Mouse (Mus musculus): ENCODE measurements around the gene Stx12. TPM values are rescaled to one million over a fixed set of nuclear protein-coding genes. Genes with fewer than 3 reads are reported as not detected.
"Not testable (repeated sequence)": the region's sequence is repeated elsewhere in the genome, so short reads cannot be mapped to it uniquely, and the experiment has no call there.

Gene Stx12
- polyA plus RNA-seq, 1 experiment from 2014 or later, result 171 TPM

DNA sequence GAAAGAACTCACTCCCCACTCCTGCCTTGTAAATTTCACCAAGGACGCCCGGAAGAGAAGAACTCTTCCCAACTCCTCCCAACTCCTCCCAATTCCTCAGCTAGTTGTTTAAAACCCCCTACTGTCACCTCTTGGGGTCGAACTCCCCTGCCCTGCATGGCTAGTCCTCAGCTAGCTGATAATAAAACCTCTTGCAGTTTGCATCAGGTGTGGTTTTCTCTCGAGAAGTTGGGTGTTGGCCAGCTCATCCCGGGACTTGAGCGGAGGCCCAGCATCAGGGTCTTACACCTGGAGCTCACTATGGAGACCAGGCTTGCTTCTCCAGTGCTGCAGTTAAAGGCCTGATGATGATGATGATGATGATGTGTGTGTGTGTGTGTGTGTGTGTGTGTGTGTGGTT, 34.2 kb upstream of the Stx12 start:
- peaks cover 19% of the 10 kb centered on the region for H3K36me3 ChIP-seq (ENCODE audit: control insufficient read depth, insufficient read depth, low read length)

DNA sequence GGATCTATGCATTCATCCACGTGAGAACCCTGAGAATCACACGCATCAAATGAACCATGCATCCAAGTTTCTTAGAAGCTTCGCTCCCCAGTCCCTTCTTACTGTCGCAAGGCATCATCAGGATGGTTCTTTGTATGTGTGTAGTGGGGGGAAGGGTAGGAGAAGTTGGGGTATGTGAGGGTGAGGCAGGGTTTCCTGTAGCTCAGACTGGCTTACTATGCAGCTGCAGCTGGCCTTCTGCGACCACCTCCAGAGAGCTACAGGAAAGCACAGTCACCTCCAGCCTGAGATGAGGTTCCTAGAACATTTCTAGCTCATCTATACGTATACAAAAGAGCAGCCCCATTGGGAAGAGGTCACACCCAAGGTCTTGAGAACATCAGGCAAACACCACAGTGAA, 27.8 kb upstream of the Stx12 start:
- Histone ChIP-seq H3K4me2 (ENCODE audit: low read depth, low read length) (no peak overlapping the region), H3K27ac (ENCODE audit: low read depth, low read length) (no peak overlapping the region), H3K9ac (replicated peaks; ENCODE audit: low read depth, low read length) (no peak overlapping the region), H3K36me3 (ENCODE audit: control insufficient read depth, insufficient read depth, low read length) (peaks cover 47% of the 10 kb centered on the region), H3K9me3 (ENCODE audit: control insufficient read depth, low read length) (no peaks in the 10 kb centered on the region), H3K27me3 (ENCODE audit: control insufficient read depth, insufficient read depth, low read length) (no peaks in the 10 kb centered on the region), H3K4me1 (ENCODE audit: control insufficient read depth, insufficient read depth, low read length) (no peaks in the 10 kb centered on the region), H3K4me3 (ENCODE audit: low read depth, low read length) (no peak overlapping the region)
- ATAC-seq (ENCODE audit: low read depth), result no peak
- WGBS, result 94% methylated on average over 6 of the region's 6 CpGs

More for the DNA sequence above, 34.2 kb upstream of the Stx12 start:
- H3K9ac ChIP-seq (replicated peaks; ENCODE audit: low read depth, low read length); H3K4me1 ChIP-seq (ENCODE audit: control insufficient read depth, insufficient read depth, low read length); H3K27ac ChIP-seq (ENCODE audit: low read depth, low read length); ATAC-seq (ENCODE audit: low read depth); H3K27me3 ChIP-seq (ENCODE audit: control insufficient read depth, insufficient read depth, low read length); H3K4me2 ChIP-seq (ENCODE audit: low read depth, low read length); H3K9me3 ChIP-seq (ENCODE audit: control insufficient read depth, low read length); H3K4me3 ChIP-seq (ENCODE audit: low read depth, low read length): not testable (repeated sequence)
- WGBS, result 82% methylated on average over 6 of the region's 6 CpGs

DNA sequence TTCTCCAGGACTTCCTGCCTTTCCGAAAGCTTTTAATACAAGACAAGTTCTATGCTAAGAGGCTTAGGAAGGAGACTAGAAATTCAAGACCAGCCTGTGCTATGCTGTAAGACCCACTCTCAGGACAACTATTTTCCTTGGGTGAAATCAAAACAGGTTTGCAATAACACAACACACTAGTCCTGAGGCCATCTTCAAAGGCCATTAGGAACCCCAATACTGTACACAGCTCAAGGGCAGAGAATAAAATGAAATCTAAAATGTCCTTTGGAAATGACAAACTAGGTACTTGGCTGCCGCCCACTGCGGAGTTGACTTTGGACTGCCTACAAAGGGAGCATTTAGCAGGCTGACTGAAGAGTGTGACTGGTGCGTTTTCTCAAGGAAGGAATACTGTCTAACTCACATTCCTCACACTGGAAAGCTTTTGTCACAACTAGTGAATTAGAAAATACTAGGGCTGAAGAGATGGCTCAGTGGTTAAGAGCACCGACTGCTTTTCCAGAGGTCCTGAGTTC, 21.6 kb upstream of the Stx12 start:
- Histone ChIP-seq H3K9ac (replicated peaks; ENCODE audit: low read depth, low read length) (no peak overlapping the region), H3K27me3 (ENCODE audit: control insufficient read depth, insufficient read depth, low read length) (no peaks in the 10 kb centered on the region), H3K4me2 (ENCODE audit: low read depth, low read length) (no peak overlapping the region), H3K4me3 (ENCODE audit: low read depth, low read length) (no peak overlapping the region), H3K4me1 (ENCODE audit: control insufficient read depth, insufficient read depth, low read length) (no peaks in the 10 kb centered on the region), H3K9me3 (ENCODE audit: control insufficient read depth, low read length) (no peaks in the 10 kb centered on the region), H3K27ac (ENCODE audit: low read depth, low read length) (no peak overlapping the region), H3K36me3 (ENCODE audit: control insufficient read depth, insufficient read depth, low read length) (peaks cover 45% of the 10 kb centered on the region)
- no peak for ATAC-seq (ENCODE audit: low read depth)
- 89% methylated on average over 5 of the region's 5 CpGs for WGBS

DNA sequence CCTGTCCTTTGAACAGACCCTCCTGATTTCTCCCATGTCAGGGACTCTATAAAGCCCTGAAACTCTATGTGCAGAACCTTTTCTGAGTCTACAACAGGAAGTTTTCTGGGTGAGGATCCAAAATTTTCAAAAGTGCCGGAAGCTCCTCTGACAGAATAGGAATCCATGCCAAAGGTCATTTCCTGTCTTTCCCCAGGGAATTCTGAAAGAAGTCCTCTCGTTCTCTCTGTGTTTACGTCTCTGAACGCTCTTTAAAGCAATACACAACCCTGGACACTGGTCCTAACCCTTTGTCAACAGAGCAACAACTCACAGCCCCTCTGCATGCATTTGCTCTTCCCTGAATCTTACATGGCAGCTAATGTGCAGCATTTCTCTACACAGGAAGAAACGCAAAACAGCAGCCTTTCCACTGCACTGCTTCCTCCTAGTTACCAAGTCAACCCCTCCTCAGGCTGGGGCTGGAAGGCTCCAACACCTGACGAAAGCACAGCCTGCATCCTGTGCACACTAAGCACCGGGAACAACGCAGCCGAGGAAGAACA, 20.5 kb upstream of the Stx12 start:
- H3K27me3 ChIP-seq (ENCODE audit: control insufficient read depth, insufficient read depth, low read length), result no peaks in the 10 kb centered on the region
- no peaks in the 10 kb centered on the region for H3K4me1 ChIP-seq (ENCODE audit: control insufficient read depth, insufficient read depth, low read length)
- ATAC-seq (ENCODE audit: low read depth), result no peak
- peaks cover 40% of the 10 kb centered on the region for H3K36me3 ChIP-seq (ENCODE audit: control insufficient read depth, insufficient read depth, low read length)
- no peak overlapping the region for H3K4me3 ChIP-seq (ENCODE audit: low read depth, low read length)
- H3K9ac ChIP-seq (replicated peaks; ENCODE audit: low read depth, low read length), result no peak overlapping the region
- no peaks in the 10 kb centered on the region for H3K9me3 ChIP-seq (ENCODE audit: control insufficient read depth, low read length)
- no peak overlapping the region for H3K27ac ChIP-seq (ENCODE audit: low read depth, low read length)
- no peak overlapping the region for H3K4me2 ChIP-seq (ENCODE audit: low read depth, low read length)
- 74% methylated on average over 9 of the region's 9 CpGs for WGBS

DNA sequence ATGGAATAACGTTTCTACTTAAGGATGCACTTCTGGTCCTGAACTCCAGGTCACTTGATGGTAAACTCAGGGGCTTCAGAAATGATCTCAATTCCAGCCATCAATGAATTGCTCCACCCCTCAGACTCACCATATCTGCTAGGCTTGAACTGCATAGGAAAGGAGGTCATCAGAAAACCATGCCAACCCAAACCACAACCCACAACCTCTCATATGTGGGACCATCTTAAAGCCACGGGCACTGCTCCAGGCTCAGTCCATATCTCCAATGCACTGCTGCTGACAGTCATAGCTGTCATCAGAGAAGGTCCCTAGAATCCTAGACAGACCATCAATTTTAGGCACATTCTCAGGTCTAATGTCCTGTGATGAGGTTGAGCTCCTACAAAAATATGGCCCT, 19.8 kb upstream of the Stx12 start:
- ATAC-seq (ENCODE audit: low read depth), result no peak
- H3K36me3 ChIP-seq (ENCODE audit: control insufficient read depth, insufficient read depth, low read length), result peaks cover 33% of the 10 kb centered on the region

DNA sequence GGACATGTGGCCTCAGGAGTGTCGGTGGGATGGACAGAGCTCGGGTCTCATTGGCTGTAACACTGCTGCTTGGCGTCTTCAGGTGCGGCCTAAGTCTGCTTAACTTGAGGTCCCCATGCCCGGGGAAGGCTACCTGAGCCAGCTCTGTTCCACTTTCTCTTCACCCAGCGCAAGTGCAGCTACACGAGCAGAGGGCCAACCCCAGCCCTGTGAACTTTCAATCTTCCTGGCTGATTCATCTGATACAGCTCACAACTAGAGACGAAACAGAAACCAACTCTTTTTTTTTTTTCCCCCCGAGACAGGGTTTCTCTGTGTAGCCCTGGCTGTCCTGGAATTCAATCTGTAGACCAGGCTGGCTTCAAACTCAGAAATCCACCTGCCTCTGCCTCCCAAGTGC, 13.9 kb upstream of the Stx12 start:
- no peak overlapping the region for H3K4me3 ChIP-seq (ENCODE audit: low read depth, low read length)
- H3K36me3 ChIP-seq (ENCODE audit: control insufficient read depth, insufficient read depth, low read length), result peaks cover 17% of the 10 kb centered on the region
- H3K9ac ChIP-seq (replicated peaks; ENCODE audit: low read depth, low read length), result no peak overlapping the region
- no peak overlapping the region for H3K27ac ChIP-seq (ENCODE audit: low read depth, low read length)
- H3K9me3 ChIP-seq (ENCODE audit: control insufficient read depth, low read length), result no peaks in the 10 kb centered on the region
- no peaks in the 10 kb centered on the region for H3K27me3 ChIP-seq (ENCODE audit: control insufficient read depth, insufficient read depth, low read length)
- H3K4me2 ChIP-seq (ENCODE audit: low read depth, low read length), result no peak overlapping the region
- H3K4me1 ChIP-seq (ENCODE audit: control insufficient read depth, insufficient read depth, low read length), result no peaks in the 10 kb centered on the region
- no peak for ATAC-seq (ENCODE audit: low read depth)
- 94% methylated on average over 9 of the region's 9 CpGs for WGBS

More for the DNA sequence above, 19.8 kb upstream of the Stx12 start:
- no peak overlapping the region for H3K27ac ChIP-seq (ENCODE audit: low read depth, low read length)
- H3K9me3 ChIP-seq (ENCODE audit: control insufficient read depth, low read length), result no peaks in the 10 kb centered on the region
- H3K9ac ChIP-seq (replicated peaks; ENCODE audit: low read depth, low read length), result no peak overlapping the region
- H3K4me2 ChIP-seq (ENCODE audit: low read depth, low read length), result no peak overlapping the region
- no peaks in the 10 kb centered on the region for H3K4me1 ChIP-seq (ENCODE audit: control insufficient read depth, insufficient read depth, low read length)
- H3K4me3 ChIP-seq (ENCODE audit: low read depth, low read length), result no peak overlapping the region
- 87% methylated on average over 2 of the region's 2 CpGs for WGBS
- H3K27me3 ChIP-seq (ENCODE audit: control insufficient read depth, insufficient read depth, low read length), result no peaks in the 10 kb centered on the region

DNA sequence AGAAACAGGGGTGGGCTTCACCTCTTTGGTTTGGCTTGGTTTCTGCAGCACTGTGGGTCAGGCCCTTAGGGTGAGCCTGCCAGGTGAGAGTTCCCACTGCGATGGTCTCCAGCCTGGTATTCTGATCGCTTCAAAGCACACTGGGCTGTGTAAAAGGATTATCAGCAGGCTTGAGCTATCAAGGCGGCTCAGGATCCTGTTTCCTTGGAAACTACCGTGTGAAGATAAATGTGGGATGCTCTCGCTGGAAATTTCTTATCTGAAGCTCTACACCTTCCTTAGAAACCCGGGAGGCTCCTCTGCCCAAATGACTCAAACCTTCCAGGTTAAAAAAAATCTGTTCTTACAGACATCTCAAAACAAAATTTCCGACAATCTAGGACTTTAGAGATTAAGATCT, 10.1 kb upstream of the Stx12 start:
- WGBS, result 33% methylated on average over 7 of the region's 7 CpGs
- H3K4me1 ChIP-seq (ENCODE audit: control insufficient read depth, insufficient read depth, low read length), result no peaks in the 10 kb centered on the region
- H3K4me2 ChIP-seq (ENCODE audit: low read depth, low read length), result no peak overlapping the region
- no peaks in the 10 kb centered on the region for H3K36me3 ChIP-seq (ENCODE audit: control insufficient read depth, insufficient read depth, low read length)
- no peak for ATAC-seq (ENCODE audit: low read depth)
- H3K9me3 ChIP-seq (ENCODE audit: control insufficient read depth, low read length), result no peaks in the 10 kb centered on the region
- no peak overlapping the region for H3K27ac ChIP-seq (ENCODE audit: low read depth, low read length)
- no peak overlapping the region for H3K9ac ChIP-seq (replicated peaks; ENCODE audit: low read depth, low read length)
- no peak overlapping the region for H3K4me3 ChIP-seq (ENCODE audit: low read depth, low read length)
- H3K27me3 ChIP-seq (ENCODE audit: control insufficient read depth, insufficient read depth, low read length), result no peaks in the 10 kb centered on the region

DNA sequence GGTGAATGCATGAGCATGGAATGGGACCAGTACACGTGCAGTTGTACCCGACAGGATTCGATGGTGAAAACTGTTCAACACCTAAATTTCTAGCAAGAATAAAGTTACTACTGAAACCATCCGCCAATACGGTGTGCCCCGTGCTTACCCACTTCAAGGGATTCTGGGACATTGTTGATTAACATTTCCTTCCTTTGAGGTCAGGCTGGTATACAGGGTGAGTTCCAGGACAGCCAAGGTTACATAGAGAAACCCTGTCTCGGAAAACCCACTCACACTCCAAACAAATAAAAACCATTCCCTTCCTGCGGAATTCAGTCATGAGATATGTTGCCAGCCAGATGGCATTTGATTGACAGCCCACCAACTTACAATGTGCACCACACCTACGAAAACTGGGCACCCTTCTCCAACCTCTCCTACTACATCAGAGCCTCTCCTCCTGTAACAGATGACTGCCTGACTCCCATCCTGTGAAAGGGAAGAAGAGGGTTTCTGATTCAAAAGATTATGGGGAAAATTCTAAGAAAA, 600 bp upstream of the Stx12 start:
- WGBS, result 18% methylated on average over 9 of the region's 9 CpGs
- H3K4me2 ChIP-seq (ENCODE audit: low read depth, low read length), result peak overlapping the region; percentile 93
- no peaks in the 10 kb centered on the region for H3K9me3 ChIP-seq (ENCODE audit: control insufficient read depth, low read length)
- no peak for ATAC-seq (ENCODE audit: low read depth)
- H3K4me3 ChIP-seq (ENCODE audit: low read depth, low read length), result peak overlapping the region; percentile 95
- H3K36me3 ChIP-seq (ENCODE audit: control insufficient read depth, insufficient read depth, low read length), result 0 out of 2 replicates have a peak, but pooled peaks cover 9% of the 10 kb centered on the region
- peak overlapping the region; percentile 85 for H3K9ac ChIP-seq (replicated peaks; ENCODE audit: low read depth, low read length)
- peaks cover 8% of the 10 kb centered on the region; the same call in 1 of the 2 replicates for H3K4me1 ChIP-seq (ENCODE audit: control insufficient read depth, insufficient read depth, low read length)
- H3K27me3 ChIP-seq (ENCODE audit: control insufficient read depth, insufficient read depth, low read length), result no peaks in the 10 kb centered on the region
- H3K27ac ChIP-seq (ENCODE audit: low read depth, low read length), result peak overlapping the region; percentile 35; the same call in 1 of the 2 replicates

DNA sequence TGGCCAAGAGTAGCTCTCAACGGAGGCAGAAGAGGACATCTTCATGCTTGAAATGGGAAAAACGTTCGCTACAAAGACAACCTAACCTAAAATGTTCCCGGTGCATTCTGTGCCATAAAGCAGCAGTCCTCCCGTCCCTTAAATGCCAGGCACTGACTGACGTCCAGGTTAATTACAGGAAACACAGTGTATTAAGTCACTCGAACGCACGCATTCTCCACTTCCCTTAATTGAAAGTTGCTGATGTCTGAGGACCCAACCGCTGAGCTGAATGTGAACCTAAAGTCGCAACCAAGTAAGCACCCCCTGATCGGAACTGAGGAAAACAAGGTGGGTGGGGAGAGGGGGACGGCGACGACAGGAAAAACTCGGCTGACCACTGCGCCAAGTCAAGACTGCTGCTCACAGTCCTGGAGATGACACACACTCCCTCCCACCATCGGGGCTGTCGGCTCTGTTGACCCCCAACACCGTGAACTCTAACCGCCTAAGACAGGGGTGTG, 697 bp downstream of the Stx12 start:
- WGBS, result 1% methylated on average over 21 of the region's 21 CpGs
- no peaks in the 10 kb centered on the region for H3K9me3 ChIP-seq (ENCODE audit: control insufficient read depth, low read length)
- peak overlapping the region; percentile 85 for H3K9ac ChIP-seq (replicated peaks; ENCODE audit: low read depth, low read length)
- no peak for ATAC-seq (ENCODE audit: low read depth)
- H3K4me1 ChIP-seq (ENCODE audit: control insufficient read depth, insufficient read depth, low read length), result peaks cover 8% of the 10 kb centered on the region; the same call in 1 of the 2 replicates
- peak overlapping the region; percentile 93 for H3K4me2 ChIP-seq (ENCODE audit: low read depth, low read length)
- H3K27me3 ChIP-seq (ENCODE audit: control insufficient read depth, insufficient read depth, low read length), result no peaks in the 10 kb centered on the region
- 0 out of 2 replicates have a peak, but pooled peaks cover 9% of the 10 kb centered on the region for H3K36me3 ChIP-seq (ENCODE audit: control insufficient read depth, insufficient read depth, low read length)
- H3K27ac ChIP-seq (ENCODE audit: low read depth, low read length), result peak overlapping the region; percentile 85
- peak overlapping the region; percentile 95 for H3K4me3 ChIP-seq (ENCODE audit: low read depth, low read length)

All from neural tube, embryonic 14.5 days (tissue).